Mouse (Mus musculus): ENCODE measurements around the gene Hps1. TPM values are rescaled to one million over a fixed set of nuclear protein-coding genes. Genes with fewer than 3 reads are reported as not detected.
A peak's percentile ranks its signal among the peaks of the same experiment; 100 is the strongest.

Gene Hps1
- polyA plus RNA-seq, 1 experiment from 2014 or later, result 11.0 TPM

- no peak for TF ChIP-seq EP300 (optimal IDR thresholded peaks at IDR 0.05)
- TF ChIP-seq CTCF (IDR thresholded peaks at IDR 0.05; ENCODE audit: low read depth), result no peak
- no peaks in the 10 kb centered on the region for H3K4me1 ChIP-seq (replicated peaks; ENCODE audit: control insufficient read depth, insufficient read depth)
- H3K27ac ChIP-seq (replicated peaks), result no peak overlapping the region; the same call in 1 of the 2 replicates
- no peaks in the 10 kb centered on the region for H3K27me3 ChIP-seq (ENCODE audit: control insufficient read depth, insufficient read depth, low read length)
- H3K36me3 ChIP-seq (ENCODE audit: control insufficient read depth, insufficient read depth, low read length), result no peaks in the 10 kb centered on the region
- H3K4me2 ChIP-seq (replicated peaks; ENCODE audit: low read depth), result no peak overlapping the region
- ATAC-seq (ENCODE audit: low FRiP score, low TSS enrichment) (no peak), DNase-seq (ENCODE audit: low spot score) (no peak)
- no peaks in the 10 kb centered on the region for H3K9me3 ChIP-seq (ENCODE audit: control insufficient read depth, low read length)
- no peak overlapping the region for H3K4me3 ChIP-seq (ENCODE audit: low read depth, low read length)
- H3K9ac ChIP-seq (ENCODE audit: low read length), result no peak overlapping the region
- WGBS, result 46% methylated on average over 9 of the region's 9 CpGs
Observed at GRCm38 (mm10) chr19:42745084-42745868, 34.5 kb downstream of the Hps1 start.

GRCm38 (mm10) chr19:42744162-42744586 is 35.6 kb downstream of the Hps1 start:
- no peaks in the 10 kb centered on the region for H3K4me1 ChIP-seq (replicated peaks; ENCODE audit: control insufficient read depth, insufficient read depth)
- DNase-seq (ENCODE audit: low spot score) (peak; percentile 46), ATAC-seq (ENCODE audit: low FRiP score, low TSS enrichment) (peak; percentile 63; the same call in 1 of the 2 replicates)
- WGBS, result 17% methylated on average over 4 of the region's 4 CpGs
- no peak overlapping the region for H3K9ac ChIP-seq (ENCODE audit: low read length)
- H3K27me3 ChIP-seq (ENCODE audit: control insufficient read depth, insufficient read depth, low read length), result no peaks in the 10 kb centered on the region
- no peaks in the 10 kb centered on the region for H3K9me3 ChIP-seq (ENCODE audit: control insufficient read depth, low read length)
- no peak overlapping the region for H3K27ac ChIP-seq (replicated peaks)
- TF ChIP-seq EP300 (optimal IDR thresholded peaks at IDR 0.05), result no peak
- TF ChIP-seq CTCF (IDR thresholded peaks at IDR 0.05; ENCODE audit: low read depth), result peak; percentile 88
- no peak overlapping the region for H3K4me2 ChIP-seq (replicated peaks; ENCODE audit: low read depth)
- no peak overlapping the region for H3K4me3 ChIP-seq (ENCODE audit: low read depth, low read length)
- no peaks in the 10 kb centered on the region for H3K36me3 ChIP-seq (ENCODE audit: control insufficient read depth, insufficient read depth, low read length)

GRCm38 (mm10) chr19:42743261-42743660 is 36.5 kb downstream of the Hps1 start:
- 76% methylated on average over 16 of the region's 16 CpGs for WGBS

GRCm38 (mm10) chr19:42741884-42742283 is 37.9 kb downstream of the Hps1 start:
- Histone ChIP-seq H3K27ac (replicated peaks) (peak overlapping the region; percentile 53; the same call in 1 of the 2 replicates), H3K4me3 (ENCODE audit: low read depth, low read length) (no peak overlapping the region), H3K27me3 (ENCODE audit: control insufficient read depth, insufficient read depth, low read length) (no peaks in the 10 kb centered on the region), H3K4me2 (replicated peaks; ENCODE audit: low read depth) (no peak overlapping the region), H3K36me3 (ENCODE audit: control insufficient read depth, insufficient read depth, low read length) (no peaks in the 10 kb centered on the region), H3K9me3 (ENCODE audit: control insufficient read depth, low read length) (no peaks in the 10 kb centered on the region), H3K4me1 (replicated peaks; ENCODE audit: control insufficient read depth, insufficient read depth) (no peaks in the 10 kb centered on the region), H3K9ac (ENCODE audit: low read length) (0 out of 2 replicates have a peak overlapping the region, but pooled peaks have one; percentile 13)
- ATAC-seq (ENCODE audit: low FRiP score, low TSS enrichment) (peak; percentile 10; the same call in 1 of the 2 replicates), DNase-seq (ENCODE audit: low spot score) (no peak)
- 40% methylated on average over 14 of the region's 14 CpGs for WGBS
- TF ChIP-seq EP300 (optimal IDR thresholded peaks at IDR 0.05) (no peak), CTCF (IDR thresholded peaks at IDR 0.05; ENCODE audit: low read depth) (no peak)

More at GRCm38 (mm10) chr19:42743261-42743660, 36.5 kb downstream of the Hps1 start:
- no peaks in the 10 kb centered on the region for H3K27me3 ChIP-seq (ENCODE audit: control insufficient read depth, insufficient read depth, low read length)
- no peak overlapping the region for H3K4me3 ChIP-seq (ENCODE audit: low read depth, low read length)
- no peaks in the 10 kb centered on the region for H3K9me3 ChIP-seq (ENCODE audit: control insufficient read depth, low read length)
- no peak for ATAC-seq (ENCODE audit: low FRiP score, low TSS enrichment)
- H3K4me1 ChIP-seq (replicated peaks; ENCODE audit: control insufficient read depth, insufficient read depth), result no peaks in the 10 kb centered on the region
- no peak overlapping the region for H3K4me2 ChIP-seq (replicated peaks; ENCODE audit: low read depth)
- TF ChIP-seq EP300 (optimal IDR thresholded peaks at IDR 0.05) (no peak), CTCF (IDR thresholded peaks at IDR 0.05; ENCODE audit: low read depth) (no peak)
- no peaks in the 10 kb centered on the region for H3K36me3 ChIP-seq (ENCODE audit: control insufficient read depth, insufficient read depth, low read length)
- no peak for DNase-seq (ENCODE audit: low spot score)
- no peak overlapping the region for H3K9ac ChIP-seq (ENCODE audit: low read length)
- no peak overlapping the region for H3K27ac ChIP-seq (replicated peaks)

GRCm38 (mm10) chr19:42740163-42740899 is 39.4 kb downstream of the Hps1 start:
- Histone ChIP-seq H3K9ac (ENCODE audit: low read length) (no peak overlapping the region), H3K4me2 (replicated peaks; ENCODE audit: low read depth) (no peak overlapping the region), H3K36me3 (ENCODE audit: control insufficient read depth, insufficient read depth, low read length) (no peaks in the 10 kb centered on the region), H3K27me3 (ENCODE audit: control insufficient read depth, insufficient read depth, low read length) (no peaks in the 10 kb centered on the region), H3K4me3 (ENCODE audit: low read depth, low read length) (no peak overlapping the region), H3K9me3 (ENCODE audit: control insufficient read depth, low read length) (no peaks in the 10 kb centered on the region), H3K27ac (replicated peaks) (no peak overlapping the region), H3K4me1 (replicated peaks; ENCODE audit: control insufficient read depth, insufficient read depth) (no peaks in the 10 kb centered on the region)
- 87% methylated on average over 8 of the region's 8 CpGs for WGBS
- no peak for DNase-seq (ENCODE audit: low spot score)
- no peak for ATAC-seq (ENCODE audit: low FRiP score, low TSS enrichment)
- TF ChIP-seq CTCF (IDR thresholded peaks at IDR 0.05; ENCODE audit: low read depth) (no peak), EP300 (optimal IDR thresholded peaks at IDR 0.05) (no peak)

Measured in stomach, postnatal 0 days (tissue).